Comparison of ENCODE assay signal across 8 mouse cellular contexts in genomic region chr9:61946623-61947401, GRCm38 (mm10). TPM values are rescaled to one million over a fixed set of nuclear protein-coding genes. Genes with fewer than 3 reads are reported as not detected.
DNase-seq lines count a peak whose midpoint lies in the region; ATAC-seq and TF ChIP-seq lines count a peak whose summit lies in the region.

TSS of gene Kif23 (minus strand) at chr9:61946774.

- peak within 1 kb of the TSS; percentile 98 for H3K4me2 ChIP-seq in heart, embryonic 15.5 days
- peak within 1 kb of the TSS; percentile 54 for H3K4me2 ChIP-seq in liver, embryonic 14.5 days (ENCODE audit: low read depth)
- peak within 1 kb of the TSS; percentile 95 for H3K4me2 ChIP-seq in neural tube, embryonic 11.5 days (ENCODE audit: low read depth)
- H3K4me2 ChIP-seq in stomach, postnatal 0 days (replicated peaks; ENCODE audit: low read depth): peak within 1 kb of the TSS; percentile 99

- peaks cover 36% of the 10 kb centered on the region for H3K4me1 ChIP-seq in forebrain, embryonic 10.5 days
- peaks cover 19% of the 10 kb centered on the region for H3K4me1 ChIP-seq in heart, embryonic 15.5 days (replicated peaks)
- H3K4me1 ChIP-seq in liver, embryonic 14.5 days (replicated peaks; ENCODE audit: control insufficient read depth in 2 of 2, insufficient read depth in 2 of 2, low read length in 1 of 2): peaks cover 13 to 15% of the 10 kb centered on the region in 2 experiments
- H3K4me1 ChIP-seq in neural tube, embryonic 11.5 days (ENCODE audit: control insufficient read depth, insufficient read depth, low read length): peaks cover 7% of the 10 kb centered on the region
- H3K4me1 ChIP-seq in stomach, postnatal 0 days (replicated peaks; ENCODE audit: control insufficient read depth, insufficient read depth): no peaks in the 10 kb centered on the region

- H3K36me3 ChIP-seq in forebrain, embryonic 10.5 days (replicated peaks): peaks cover 39% of the 10 kb centered on the region
- no peaks in the 10 kb centered on the region for H3K36me3 ChIP-seq in heart, embryonic 15.5 days
- peaks cover 30% of the 10 kb centered on the region for H3K36me3 ChIP-seq in liver, embryonic 14.5 days (replicated peaks; ENCODE audit: control insufficient read depth, insufficient read depth, low read depth)
- no peaks in the 10 kb centered on the region for H3K36me3 ChIP-seq in neural tube, embryonic 11.5 days (ENCODE audit: control insufficient read depth, insufficient read depth, low read length)
- no peaks in the 10 kb centered on the region for H3K36me3 ChIP-seq in stomach, postnatal 0 days (ENCODE audit: control insufficient read depth, insufficient read depth, low read length)

- TF ChIP-seq EP300 in liver, embryonic 14.5 days (IDR thresholded peaks at IDR 0.05; ENCODE audit: low read depth): 0 out of 2 replicates have a peak, but pooled peaks have one; percentile 11
- no peak for TF ChIP-seq EP300 in stomach, postnatal 0 days (optimal IDR thresholded peaks at IDR 0.05)

- H3K27ac ChIP-seq in forebrain, embryonic 10.5 days: peak within 1 kb of the TSS; percentile 97
- H3K27ac ChIP-seq in heart, embryonic 15.5 days: peak within 1 kb of the TSS; percentile 65
- H3K27ac ChIP-seq in liver, embryonic 14.5 days: peak within 1 kb of the TSS; percentile 46
- peak within 1 kb of the TSS; percentile 69; the same call in 1 of the 2 replicates for H3K27ac ChIP-seq in neural tube, embryonic 11.5 days (ENCODE audit: low read depth, low read length)
- H3K27ac ChIP-seq in stomach, postnatal 0 days (replicated peaks): peak within 1 kb of the TSS; percentile 49; the same call in 1 of the 2 replicates

- peak within 1 kb of the TSS; percentile 79 for H3K9ac ChIP-seq in heart, embryonic 15.5 days
- peak within 1 kb of the TSS; percentile 77 for H3K9ac ChIP-seq in liver, embryonic 14.5 days (replicated peaks)
- H3K9ac ChIP-seq in neural tube, embryonic 11.5 days (ENCODE audit: low read length): peak within 1 kb of the TSS; percentile 78
- peak within 1 kb of the TSS; percentile 64 for H3K9ac ChIP-seq in stomach, postnatal 0 days (ENCODE audit: low read length)

- peak; percentile 91 for ATAC-seq in CD4-positive, CD25-positive, alpha-beta regulatory T cell, adult 4 months
- ATAC-seq in heart, embryonic 15.5 days (replicated peaks; ENCODE audit: insufficient number of reproducible peaks, insufficient read depth, low FRiP score, low read depth): peak; percentile 94
- ATAC-seq in liver, embryonic 14.5 days (ENCODE audit: insufficient read depth): peak; percentile 92
- ATAC-seq in neural tube, embryonic 11.5 days (ENCODE audit: insufficient read depth, low FRiP score, low TSS enrichment): peak; percentile 95
- ATAC-seq in stomach, postnatal 0 days (ENCODE audit: low FRiP score, low TSS enrichment): peak; percentile 90

- DNase-seq in c-Kit-negative CD71-positive TER-119-positive erythroid progenitor cells, embryonic 14.5 days (ENCODE audit: low read depth, low spot score): peak; percentile 92
- DNase-seq in forebrain, embryonic 10.5 days (ENCODE audit: extremely low spot score, low spot score): peak; percentile 99
- peak; percentile 95 to 97 for DNase-seq in kidney, postnatal 25 days
- DNase-seq in liver, embryonic 14.5 days (ENCODE audit: low read depth in 3 of 3, low spot score in 3 of 3): peak; percentile 89 to 91 (median 90)
- peak; percentile 99 for DNase-seq in neural tube, embryonic 11.5 days (ENCODE audit: low spot score)
- DNase-seq in stomach, postnatal 0 days (ENCODE audit: low spot score): peak; percentile 99

- H3K4me3 ChIP-seq in forebrain, embryonic 10.5 days: peak within 1 kb of the TSS; percentile 99
- peak within 1 kb of the TSS; percentile 85 for H3K4me3 ChIP-seq in heart, embryonic 15.5 days
- peak within 1 kb of the TSS; percentile 76 to 83 for H3K4me3 ChIP-seq in liver, embryonic 14.5 days (ENCODE audit: insufficient read depth in 1 of 2, low read depth in 2 of 2, low read length in 2 of 2)
- H3K4me3 ChIP-seq in neural tube, embryonic 11.5 days (ENCODE audit: low read depth, low read length): peak within 1 kb of the TSS; percentile 90
- peak within 1 kb of the TSS; percentile 68 for H3K4me3 ChIP-seq in stomach, postnatal 0 days (ENCODE audit: low read depth, low read length)

- peak; percentile 85 for TF ChIP-seq CTCF in liver, embryonic 14.5 days (IDR thresholded peaks at IDR 0.05; ENCODE audit: low read depth)
- peak; percentile 85 for TF ChIP-seq CTCF in stomach, postnatal 0 days (IDR thresholded peaks at IDR 0.05; ENCODE audit: low read depth)

- H3K27me3 ChIP-seq in forebrain, embryonic 10.5 days (ENCODE audit: poor library complexity, severe bottlenecking): no peaks in the 10 kb centered on the region
- no peaks in the 10 kb centered on the region for H3K27me3 ChIP-seq in heart, embryonic 15.5 days
- H3K27me3 ChIP-seq in liver, embryonic 14.5 days (ENCODE audit: control insufficient read depth, insufficient read depth, low read length): no peaks in the 10 kb centered on the region; the same call in 1 of the 2 replicates
- H3K27me3 ChIP-seq in neural tube, embryonic 11.5 days (ENCODE audit: control insufficient read depth, insufficient read depth, low read length): no peaks in the 10 kb centered on the region
- H3K27me3 ChIP-seq in stomach, postnatal 0 days (ENCODE audit: control insufficient read depth, insufficient read depth, low read length): no peaks in the 10 kb centered on the region

- WGBS in forebrain, embryonic 10.5 days: under 1% methylated on average over 44 of the region's 44 CpGs
- WGBS in heart, embryonic 15.5 days: under 1% methylated on average over 44 of the region's 44 CpGs
- WGBS in liver, embryonic 14.5 days (ENCODE audit: insufficient replicate concordance): under 1% methylated on average over 44 of the region's 44 CpGs
- 1% methylated on average over 44 of the region's 44 CpGs for WGBS in neural tube, embryonic 11.5 days
- under 1% methylated on average over 43 of the region's 44 CpGs for WGBS in stomach, postnatal 0 days

- H3K9me3 ChIP-seq in forebrain, embryonic 10.5 days: no peaks in the 10 kb centered on the region
- no peaks in the 10 kb centered on the region for H3K9me3 ChIP-seq in heart, embryonic 15.5 days (replicated peaks)
- no peaks in the 10 kb centered on the region for H3K9me3 ChIP-seq in liver, embryonic 14.5 days (ENCODE audit: control insufficient read depth, low read length)
- H3K9me3 ChIP-seq in neural tube, embryonic 11.5 days (ENCODE audit: control insufficient read depth, low read length): no peaks in the 10 kb centered on the region
- no peaks in the 10 kb centered on the region for H3K9me3 ChIP-seq in stomach, postnatal 0 days (ENCODE audit: control insufficient read depth, low read length)

RNA-seq across cellular contexts. Expression of gene Kif23, which starts in this region (rescaled TPM):
- polyA plus RNA-seq in CD4-positive, CD25-positive, alpha-beta regulatory T cell, adult 4 months (2017; shearing (Covaris generic)): 10 to 100 TPM in 1 of 2 experiments, 1 to 10 TPM in 1; 6.6 to 14.8 TPM
- 132 and 135 TPM in 2 replicates for polyA plus RNA-seq in forebrain, embryonic 10.5 days (2016; fragmentation: Nextera tagmentation; extraction: Ambion mirVana)
- polyA plus RNA-seq in heart, embryonic 15.5 days (2015; fragmentation: Nextera tagmentation; extraction: Ambion mirVana): 61.6 and 78.8 TPM in 2 replicates
- polyA plus RNA-seq in liver, embryonic 14.5 days (2012; rRNA removed): 27.9 and 44.3 TPM in 2 replicates
- 61.9 and 68.8 TPM in 2 replicates for polyA plus RNA-seq in liver, embryonic 14.5 days (2014; fragmentation: Nextera tagmentation; extraction: Ambion mirVana)
- polyA plus RNA-seq in neural tube, embryonic 11.5 days (2014; fragmentation: Nextera tagmentation; extraction: Ambion mirVana): 95.4 and 106 TPM in 2 replicates
- 19.9 and 25.1 TPM in 2 replicates for polyA plus RNA-seq in stomach, postnatal 0 days (2015; fragmentation: Nextera tagmentation; extraction: Ambion mirVana)

Comparison
In these comparisons a context has a peak if more than half of its experiments do, and no peak if none do; other contexts are left out.
1. Peak in every context shown above with its lines: DNase-seq, ATAC-seq, H3K4me3 ChIP-seq and H3K27ac ChIP-seq.
2. H3K27ac ChIP-seq: peak in every context shown above with its lines; median percentile 97 in forebrain, embryonic 10.5 days; 69 in neural tube, embryonic 11.5 days; 65 in heart, embryonic 15.5 days; 49 in stomach, postnatal 0 days; 46 in liver, embryonic 14.5 days.